Mouse (Mus musculus) forebrain, embryonic 15.5 days (tissue): ENCODE data around the gene Crls1. TPM values are rescaled to one million over a fixed set of nuclear protein-coding genes. Genes with fewer than 3 reads are reported as not detected.

Experiments
- ATAC-seq: fragments of 200-750 bp; cut with Nextera tagmentation; replicated peaks from 2 replicates; pipeline ENCODE4 v1.8.0; 2017; ENCODE audit warnings: mild to moderate bottlenecking, moderate TSS enrichment, moderate library complexity
- H3K27ac ChIP-seq: fragments of 300-500 bp; sonication (generic); replicated peaks from 2 replicates; pipeline ENCODE4 v1.5.1; 2015; ENCODE audit warnings: mild to moderate bottlenecking, inconsistent platforms
- H3K27me3 ChIP-seq: fragments of 300-500 bp; sonication (generic); 2 replicates; pipeline ENCODE4 v1.6.1; 2015; ENCODE audit warnings: inconsistent platforms
- H3K36me3 ChIP-seq: fragments of 300-500 bp; sonication (generic); 2 replicates; pipeline ENCODE4 v1.6.1; 2015; ENCODE audit warnings: mild to moderate bottlenecking, inconsistent platforms
- H3K4me1 ChIP-seq: fragments of 300-500 bp; sonication (generic); 2 replicates; pipeline ENCODE4 v1.6.1; 2015; ENCODE audit warnings: inconsistent platforms
- H3K4me2 ChIP-seq: fragments of 300-500 bp; sonication (generic); replicated peaks from 2 replicates; pipeline ENCODE4 v1.6.1; 2015; ENCODE audit warnings: mild to moderate bottlenecking, inconsistent platforms
- H3K4me3 ChIP-seq: fragments of 300-500 bp; sonication (generic); 2 replicates; pipeline ENCODE4 v1.5.1; 2015; ENCODE audit warnings: mild to moderate bottlenecking, inconsistent platforms
- H3K9ac ChIP-seq: fragments of 300-500 bp; sonication (generic); replicated peaks from 2 replicates; pipeline ENCODE4 v1.6.1; 2015; ENCODE audit warnings: mild to moderate bottlenecking, inconsistent platforms
- H3K9me3 ChIP-seq: fragments of 300-500 bp; sonication (generic); 2 replicates; pipeline ENCODE4 v1.6.1; 2016; ENCODE audit warnings: inconsistent platforms
- WGBS: fragments of 180-500 bp; shearing (Covaris S2); methylation state at CpG from one replicate; pipeline ENCODE4 v1.1.7; 2015; ENCODE audit warnings: mixed read lengths; 5-methylcytosine and 5-hydroxymethylcytosine counted together
- polyA plus RNA-seq: library from polyadenylated mRNA; unstranded; fragments of >200 nt; fragmentation: Nextera tagmentation; extraction: Ambion mirVana; gene quantifications from 2 replicates; pipeline ENCODE4 v1.2.1, GENCODE M21; 2015

Crls1 gene
- polyA plus RNA-seq, 1 experiment from 2014 or later = 17.3 TPM

GRCm38 (mm10) chr2:132893826-132894225 is 47.4 kb downstream of the Crls1 start:
- Histone ChIP-seq H3K4me3 (no peak overlapping the region), H3K27ac (no peak overlapping the region), H3K4me2 (no peak overlapping the region), H3K9ac (no peak overlapping the region), H3K27me3 (no peaks in the 10 kb centered on the region), H3K36me3 (no peaks in the 10 kb centered on the region), H3K9me3 (no peaks in the 10 kb centered on the region), H3K4me1 (no peaks in the 10 kb centered on the region)
- no peak for ATAC-seq
- 77% methylated on average over 5 of the region's 5 CpGs for WGBS

- Histone ChIP-seq H3K9ac (no peak overlapping the region), H3K4me2 (no peak overlapping the region), H3K27ac (no peak overlapping the region), H3K27me3 (no peaks in the 10 kb centered on the region), H3K36me3 (no peaks in the 10 kb centered on the region), H3K4me3 (no peak overlapping the region), H3K4me1 (no peaks in the 10 kb centered on the region), H3K9me3 (no peaks in the 10 kb centered on the region)
- 71% methylated on average over 1 of the region's 1 CpGs for WGBS
- ATAC-seq = no peak
Measured at GRCm38 (mm10) chr2:132898211-132898610, 51.7 kb downstream of the Crls1 start.

- no peaks in the 10 kb centered on the region for H3K36me3 ChIP-seq
- H3K4me2 ChIP-seq = no peak overlapping the region
- no peak overlapping the region for H3K9ac ChIP-seq
- no peaks in the 10 kb centered on the region for H3K9me3 ChIP-seq
- H3K4me3 ChIP-seq = no peak overlapping the region
- H3K27me3 ChIP-seq = no peaks in the 10 kb centered on the region
- no peak overlapping the region for H3K27ac ChIP-seq
- WGBS = 89% methylated on average over 1 of the region's 1 CpGs
- ATAC-seq = no peak
- no peaks in the 10 kb centered on the region for H3K4me1 ChIP-seq
Measured at GRCm38 (mm10) chr2:132900596-132900995, 54.1 kb downstream of the Crls1 start.

- H3K4me2 ChIP-seq = no peak overlapping the region
- H3K4me3 ChIP-seq = no peak overlapping the region
- no peaks in the 10 kb centered on the region for H3K27me3 ChIP-seq
- H3K9ac ChIP-seq = no peak overlapping the region
- no peak for ATAC-seq
- no peaks in the 10 kb centered on the region for H3K4me1 ChIP-seq
- 69% methylated on average over 4 of the region's 4 CpGs for WGBS
- H3K27ac ChIP-seq = no peak overlapping the region
- H3K36me3 ChIP-seq = no peaks in the 10 kb centered on the region
- H3K9me3 ChIP-seq = no peaks in the 10 kb centered on the region
Measured at GRCm38 (mm10) chr2:132901636-132902035, 55.2 kb downstream of the Crls1 start.

- Histone ChIP-seq H3K27ac (no peak overlapping the region), H3K9me3 (no peaks in the 10 kb centered on the region), H3K36me3 (no peaks in the 10 kb centered on the region), H3K27me3 (no peaks in the 10 kb centered on the region), H3K9ac (no peak overlapping the region), H3K4me3 (no peak overlapping the region), H3K4me1 (no peaks in the 10 kb centered on the region), H3K4me2 (no peak overlapping the region)
- WGBS = 87% methylated on average over 3 of the region's 4 CpGs
- ATAC-seq = no peak
Measured at GRCm38 (mm10) chr2:132902056-132902455, 55.6 kb downstream of the Crls1 start.

- ATAC-seq = peak; percentile 53
- Histone ChIP-seq H3K27me3 (0 out of 2 replicates have a peak, but pooled peaks cover 2% of the 10 kb centered on the region), H3K4me2 (no peak overlapping the region), H3K4me3 (no peak overlapping the region), H3K27ac (no peak overlapping the region), H3K9me3 (no peaks in the 10 kb centered on the region), H3K4me1 (no peaks in the 10 kb centered on the region), H3K9ac (no peak overlapping the region), H3K36me3 (no peaks in the 10 kb centered on the region)
- 32% methylated on average over 3 of the region's 3 CpGs for WGBS
Measured at GRCm38 (mm10) chr2:132903498-132903897, 57.0 kb downstream of the Crls1 start.

- Histone ChIP-seq H3K9me3 (no peaks in the 10 kb centered on the region), H3K4me1 (no peaks in the 10 kb centered on the region), H3K27ac (no peak overlapping the region), H3K27me3 (0 out of 2 replicates have a peak, but pooled peaks cover 2% of the 10 kb centered on the region), H3K4me2 (no peak overlapping the region), H3K9ac (no peak overlapping the region), H3K36me3 (no peaks in the 10 kb centered on the region), H3K4me3 (no peak overlapping the region)
- ATAC-seq = no peak
- 60% methylated on average over 2 of the region's 2 CpGs for WGBS
Measured at GRCm38 (mm10) chr2:132904961-132905360, 58.5 kb downstream of the Crls1 start.

GRCm38 (mm10) chr2:132906763-132907162 is 60.3 kb downstream of the Crls1 start:
- Histone ChIP-seq H3K9ac (no peak overlapping the region), H3K36me3 (no peaks in the 10 kb centered on the region), H3K27ac (no peak overlapping the region), H3K27me3 (0 out of 2 replicates have a peak, but pooled peaks cover 2% of the 10 kb centered on the region), H3K9me3 (no peaks in the 10 kb centered on the region), H3K4me1 (no peaks in the 10 kb centered on the region), H3K4me3 (no peak overlapping the region), H3K4me2 (no peak overlapping the region)
- no peak for ATAC-seq
- 30% methylated on average over 8 of the region's 8 CpGs for WGBS

GRCm38 (mm10) chr2:132914785-132915184 is 68.3 kb downstream of the Crls1 start:
- Histone ChIP-seq H3K9me3 (no peaks in the 10 kb centered on the region), H3K36me3 (no peaks in the 10 kb centered on the region), H3K27ac (no peak overlapping the region), H3K9ac (no peak overlapping the region), H3K27me3 (no peaks in the 10 kb centered on the region), H3K4me2 (no peak overlapping the region), H3K4me3 (no peak overlapping the region), H3K4me1 (no peaks in the 10 kb centered on the region)
- 77% methylated on average over 1 of the region's 1 CpGs for WGBS
- no peak for ATAC-seq

Other genes with a start within 250 kb of the Crls1 start
- gene Shld1, start 159.7 kb upstream of the Crls1 start, polyA plus RNA-seq = 22.1 and 24.6 TPM in 2 replicates
- gene Chgb, start 65.4 kb upstream of the Crls1 start, polyA plus RNA-seq = 36.3 and 39.4 TPM in 2 replicates
- gene Trmt6, start 30.6 kb upstream of the Crls1 start, polyA plus RNA-seq = 28.0 and 31.7 TPM in 2 replicates
- 8.7 and 8.8 TPM in 2 replicates for gene Mcm8, start 30.5 kb upstream of the Crls1 start, polyA plus RNA-seq
- 0.06 and 0.19 TPM in 2 replicates for gene Lrrn4, start 34.2 kb downstream of the Crls1 start, polyA plus RNA-seq
- not detected in 2 replicates for gene Fermt1, start 99.2 kb downstream of the Crls1 start, polyA plus RNA-seq